Mouse (Mus musculus): ENCODE measurements around the gene Macrod1.

GRCm38 (mm10) chr19:7057722-7058207 lies 1.2 kb downstream of the Macrod1 start:
- no peak for TF ChIP-seq GATA1 (IDR thresholded peaks at IDR 0.05; ENCODE audit: borderline replicate concordance, low read length)
- no peak for TF ChIP-seq CTCF (IDR thresholded peaks at IDR 0.05; ENCODE audit: low read depth, low read length)
